Mouse (Mus musculus) cortical plate, adult 2 months (tissue): ENCODE results near the gene Zdhhc11. TPM values are rescaled to one million over a fixed set of nuclear protein-coding genes. Genes with fewer than 3 reads are reported as not detected.
A peak's percentile ranks its signal among the peaks of the same experiment; 100 is the strongest.

Source experiments
- H3K27ac ChIP-seq: fragments of 200-500 bp; 2 replicates; pipeline ENCODE4 v1.5.1; 2012; ENCODE audit warnings: low read length, control low read depth, inconsistent platforms; ENCODE audit not compliant: insufficient read depth
- H3K4me1 ChIP-seq: fragments of 200-500 bp; 2 replicates; pipeline ENCODE4 v1.6.1; 2011; ENCODE audit warnings: low read length; ENCODE audit not compliant: control insufficient read depth, insufficient read depth
- H3K4me3 ChIP-seq: fragments of 200-500 bp; 2 replicates; pipeline ENCODE4 v1.5.1; 2011; ENCODE audit warnings: mild to moderate bottlenecking, low read length, control low read depth; ENCODE audit not compliant: insufficient read depth
- CTCF ChIP-seq: fragments of 200-500 bp; IDR thresholded peaks from 2 replicates; pipeline ENCODE4 v1.5.1; 2011; ENCODE audit warnings: mild to moderate bottlenecking, control low read depth, low read length; ENCODE audit not compliant: insufficient read depth; ENCODE audit errors: extremely low read depth
- POLR2A ChIP-seq: fragments of 200-500 bp; IDR thresholded peaks from 2 replicates; pipeline ENCODE4 v1.6.1; 2011; ENCODE audit warnings: mild to moderate bottlenecking, low read length, control low read depth; ENCODE audit not compliant: insufficient read depth; ENCODE audit errors: extremely low read depth
- polyA plus RNA-seq: library from polyadenylated mRNA; depleted of rRNA; stranded (reverse); fragments of >200 nt; gene quantifications from 2 replicates; pipeline ENCODE4 v1.2.3, GENCODE M21; 2012; rRNA removed

Zdhhc11 gene
- polyA plus RNA-seq = not detected in 2 replicates

DNA sequence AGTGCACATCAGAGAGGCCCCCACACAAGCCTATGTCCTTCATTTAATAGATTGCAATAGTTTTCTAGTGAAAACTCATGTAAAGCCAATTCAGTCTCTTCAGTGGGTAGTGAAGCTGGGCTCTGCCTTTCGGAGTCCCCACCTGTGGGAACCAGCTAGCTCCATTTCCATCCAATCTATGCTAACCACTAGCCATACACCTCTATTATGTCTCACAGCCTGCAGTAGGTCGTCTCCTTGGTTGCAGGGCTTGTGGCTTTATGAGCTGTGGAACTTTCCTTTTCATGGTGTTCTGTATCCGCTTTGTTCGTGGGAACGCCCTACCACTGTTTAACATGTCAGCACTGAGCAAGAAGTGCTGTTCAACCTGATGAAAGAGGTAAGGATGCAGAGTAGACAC lies at the start of gene Zdhhc11:
TSS of gene Zdhhc11 (plus strand) at position 301 of the 400 bp plus-strand sequence.
- Histone ChIP-seq H3K4me3 (no peak within 1 kb of the TSS), H3K27ac (no peak within 1 kb of the TSS), H3K4me1 (peaks cover 1% of the 10 kb centered on the region; the same call in 1 of the 2 replicates)
- no peak for TF ChIP-seq CTCF
- TF ChIP-seq POLR2A = no peak

DNA sequence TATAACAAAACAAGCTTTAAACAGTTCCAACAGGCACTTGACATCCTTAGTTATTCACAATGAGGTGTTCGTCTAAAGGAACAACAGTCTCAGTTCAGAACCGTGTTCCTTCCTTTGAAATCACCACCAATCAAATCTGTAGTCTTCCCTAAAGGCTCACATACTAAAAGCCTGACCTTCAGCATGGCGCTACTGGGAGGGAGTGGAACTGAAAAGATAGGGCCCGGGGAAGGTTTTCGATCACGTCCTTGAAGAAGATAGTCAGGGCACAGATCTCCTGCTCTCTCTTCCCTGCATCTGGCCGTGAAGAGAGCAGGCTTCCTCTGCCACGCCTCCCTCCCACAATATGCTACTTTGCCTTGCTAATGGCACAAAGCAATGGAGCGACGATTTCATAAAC lies 31.4 kb upstream of the Zdhhc11 start:
- H3K27ac ChIP-seq = no peak overlapping the region
- TF ChIP-seq CTCF (no peak), POLR2A (no peak)

DNA sequence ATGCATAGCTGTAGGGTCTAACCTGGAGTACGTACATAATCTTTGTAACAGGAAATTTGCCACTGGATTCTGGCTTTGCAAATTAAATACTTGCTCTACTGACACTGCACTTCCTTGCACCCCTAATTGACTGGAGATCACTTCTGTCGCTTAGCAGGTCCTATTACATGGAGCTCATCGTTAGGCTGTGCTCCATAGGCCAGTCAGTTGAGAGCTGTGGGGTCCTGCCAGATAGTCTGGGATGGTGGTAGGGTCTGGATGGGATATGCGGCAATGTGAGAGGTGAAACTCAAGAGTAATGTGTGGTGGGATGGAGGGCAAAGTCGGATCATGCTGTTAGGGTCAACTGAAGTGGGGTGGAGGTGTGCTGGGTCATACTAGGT lies 26.7 kb upstream of the Zdhhc11 start:
- Histone ChIP-seq H3K4me1 (peaks cover 2% of the 10 kb centered on the region; the same call in 1 of the 2 replicates), H3K4me3 (peak overlapping the region; percentile 76; the same call in 1 of the 2 replicates), H3K27ac (no peak overlapping the region)
- TF ChIP-seq CTCF = no peak
- no peak for TF ChIP-seq POLR2A

More for the DNA sequence above, 31.4 kb upstream of the Zdhhc11 start:
- Histone ChIP-seq H3K4me3 (no peak overlapping the region), H3K4me1 (no peaks in the 10 kb centered on the region)

DNA sequence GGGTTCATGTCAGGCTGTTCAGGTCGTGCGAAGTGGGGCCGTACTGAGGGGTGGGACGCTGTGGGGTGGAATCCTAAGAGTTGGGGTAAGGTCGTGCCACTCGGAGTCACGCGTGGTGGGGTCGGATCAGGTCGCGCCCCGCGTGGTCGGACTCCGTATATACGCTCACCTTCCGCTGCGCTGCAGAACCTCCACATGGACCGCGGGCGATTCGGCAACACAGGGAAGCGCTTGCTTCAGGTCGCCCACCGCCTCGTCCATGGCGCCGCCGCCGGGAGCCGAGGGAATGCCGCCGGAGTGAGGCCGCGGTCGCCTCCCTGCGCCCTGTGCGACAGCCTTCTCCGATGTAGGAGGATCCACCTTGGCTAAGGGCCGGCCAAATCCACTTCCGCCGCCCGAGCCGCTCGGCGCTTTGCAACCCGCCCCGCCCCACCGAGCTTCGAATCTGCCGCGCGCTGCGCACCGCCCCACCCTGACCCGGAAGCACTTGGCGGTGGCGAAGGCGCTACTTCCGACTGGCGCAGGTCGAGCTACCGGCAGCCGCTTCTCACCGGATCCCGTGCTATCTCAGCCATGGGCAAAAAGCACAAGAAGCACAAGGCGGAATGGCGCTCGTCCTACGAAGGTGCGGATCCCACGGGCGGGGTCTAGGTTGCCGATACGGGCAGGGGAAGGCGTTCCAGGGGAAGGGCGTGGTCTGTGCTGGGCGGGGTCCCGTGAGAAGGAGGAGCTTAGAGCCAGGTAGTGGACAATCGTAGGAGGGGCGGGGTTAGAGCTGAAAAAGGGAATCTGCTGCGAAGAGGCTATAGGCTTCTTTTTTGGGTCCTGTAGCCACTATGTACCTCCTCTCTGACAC lies 26.1 kb upstream of the Zdhhc11 start, which contains the start of the genes Trip13 and Brd9:
TSS of gene Trip13 (minus strand) at position 464 of the 856 bp plus-strand sequence.
TSS of gene Brd9 (plus strand) at position 491 of the 856 bp plus-strand sequence.
- Histone ChIP-seq H3K4me3 (peak within 1 kb of the TSS; percentile 76), H3K4me1 (peaks cover 2% of the 10 kb centered on the region; the same call in 1 of the 2 replicates), H3K27ac (no peak within 1 kb of the TSS)
- TF ChIP-seq POLR2A (peak; percentile 60; the same call in 1 of the 2 replicates), CTCF (no peak)

DNA sequence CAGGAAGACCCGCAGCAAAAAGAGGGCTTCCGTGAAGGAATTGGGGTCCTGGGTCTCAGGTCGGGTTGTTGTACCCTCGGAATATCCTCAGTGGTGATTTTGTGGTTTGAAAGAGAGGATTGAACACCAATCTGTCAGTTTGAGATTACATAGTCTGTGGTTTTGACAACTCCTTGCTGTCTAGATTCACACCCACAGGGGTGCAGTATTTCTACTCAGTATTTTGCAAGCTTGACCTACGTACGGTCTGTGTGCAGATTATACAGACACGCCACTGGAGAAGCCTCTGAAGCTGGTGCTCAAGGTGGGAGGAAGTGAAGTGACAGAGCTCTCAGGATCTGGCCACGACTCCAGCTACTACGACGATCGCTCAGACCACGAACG lies 25.5 kb upstream of the Zdhhc11 start:
- H3K4me3 ChIP-seq = peak overlapping the region; percentile 76
- H3K4me1 ChIP-seq = peaks cover 2% of the 10 kb centered on the region; the same call in 1 of the 2 replicates
- H3K27ac ChIP-seq = no peak overlapping the region
- TF ChIP-seq POLR2A (no peak), CTCF (no peak)

DNA sequence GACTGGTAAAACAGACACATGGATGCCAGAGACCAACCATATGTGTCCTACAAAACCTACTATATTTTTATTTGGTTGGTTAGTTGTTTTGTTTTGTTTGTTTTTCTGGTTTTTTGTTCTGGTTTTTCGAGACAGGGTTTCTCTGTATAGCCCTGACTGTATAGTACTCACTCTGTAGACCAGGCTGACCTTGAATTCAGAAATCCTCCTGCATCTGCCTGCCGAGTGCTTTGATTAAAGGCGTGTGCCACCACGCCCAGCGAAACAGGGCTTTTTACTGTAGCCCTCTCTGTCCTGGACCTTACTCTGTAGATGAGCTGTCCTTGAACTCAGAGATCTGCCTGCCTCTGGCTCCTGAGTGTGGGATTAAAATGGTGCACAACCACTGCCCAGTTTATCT lies 24.6 kb upstream of the Zdhhc11 start:
- Histone ChIP-seq H3K27ac (no peak overlapping the region), H3K4me3 (no peak overlapping the region; the same call in 1 of the 2 replicates), H3K4me1 (peaks cover 2% of the 10 kb centered on the region; the same call in 1 of the 2 replicates)
- TF ChIP-seq CTCF (no peak), POLR2A (no peak)

DNA sequence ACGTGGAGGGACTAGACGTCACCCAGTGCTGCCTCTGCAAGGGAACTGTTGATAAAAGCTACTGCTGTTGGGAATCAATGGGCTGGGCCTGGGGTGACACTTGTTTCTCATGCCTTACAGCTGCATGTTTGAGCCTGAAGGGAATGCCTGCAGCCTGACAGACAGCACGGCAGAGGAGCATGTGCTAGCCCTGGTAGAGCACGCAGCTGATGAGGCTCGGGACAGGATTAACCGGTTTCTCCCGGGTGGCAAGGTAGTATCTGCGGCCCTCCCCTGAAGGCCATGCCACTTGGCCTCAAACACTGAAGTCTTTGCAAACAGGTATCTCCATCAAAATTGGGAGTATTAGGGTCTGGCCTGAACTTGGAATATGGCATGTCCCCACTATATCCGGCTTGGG lies 19.0 kb upstream of the Zdhhc11 start:
- TF ChIP-seq CTCF = no peak
- no peak for TF ChIP-seq POLR2A
- no peak overlapping the region for H3K4me3 ChIP-seq
- peaks cover 4% of the 10 kb centered on the region; the same call in 1 of the 2 replicates for H3K4me1 ChIP-seq
- H3K27ac ChIP-seq = no peak overlapping the region

DNA sequence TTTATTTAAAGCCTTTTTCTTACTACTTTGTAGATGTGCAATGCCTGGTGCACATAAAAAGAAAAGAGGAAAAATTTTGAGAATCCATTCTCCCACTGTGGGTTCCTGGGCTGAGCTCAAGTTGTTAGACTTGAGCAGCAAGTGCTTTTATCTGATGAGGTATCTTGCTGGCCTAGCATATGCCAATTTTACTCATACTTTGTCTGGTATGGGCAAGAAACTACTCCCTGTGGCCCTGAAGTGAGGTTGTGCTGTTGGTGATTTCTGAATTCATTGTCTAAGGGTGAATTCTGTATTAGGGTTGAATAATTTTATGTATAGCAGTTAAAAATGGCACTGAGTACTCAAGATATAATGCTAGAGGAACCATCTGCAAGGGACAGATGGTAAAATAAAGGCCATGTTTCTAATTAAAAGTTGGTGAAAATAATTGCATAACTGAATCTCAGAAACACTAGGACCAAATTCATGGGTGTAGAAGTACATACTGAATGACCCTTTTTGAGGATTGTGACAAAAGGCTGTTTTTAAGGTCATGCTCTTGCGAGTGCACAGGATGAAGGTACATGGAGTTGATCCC lies 10.0 kb upstream of the Zdhhc11 start:
- H3K4me3 ChIP-seq = no peak overlapping the region
- no peak for TF ChIP-seq CTCF
- H3K4me1 ChIP-seq = peaks cover 5% of the 10 kb centered on the region; the same call in 1 of the 2 replicates
- H3K27ac ChIP-seq = peak overlapping the region; percentile 45; the same call in 1 of the 2 replicates

DNA sequence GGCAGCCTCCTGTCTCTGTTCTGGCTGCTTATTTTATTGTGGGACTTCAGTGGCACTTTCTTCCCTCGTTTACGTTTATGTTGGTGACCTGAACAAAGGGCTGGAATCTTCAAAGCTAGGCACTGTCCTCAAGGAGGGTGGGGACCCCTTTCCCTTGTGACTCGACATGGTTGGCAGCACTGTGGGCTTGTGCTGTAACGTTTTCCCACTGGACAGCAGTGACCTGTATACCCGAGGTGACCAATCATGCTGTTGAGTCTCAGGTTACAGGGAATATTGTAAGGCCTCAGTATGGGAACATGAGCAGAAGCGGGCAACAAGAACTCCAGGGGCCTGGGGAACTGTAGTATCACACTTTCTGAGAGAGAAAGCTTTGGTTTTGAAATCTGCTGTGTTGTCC lies 9.0 kb upstream of the Zdhhc11 start:
- no peak for TF ChIP-seq POLR2A
- H3K27ac ChIP-seq = no peak overlapping the region
- H3K4me1 ChIP-seq = peaks cover 2% of the 10 kb centered on the region; the same call in 1 of the 2 replicates
- no peak overlapping the region for H3K4me3 ChIP-seq
